28 mouse cellular contexts compared by ENCODE assay signal in the genomic region with DNA sequence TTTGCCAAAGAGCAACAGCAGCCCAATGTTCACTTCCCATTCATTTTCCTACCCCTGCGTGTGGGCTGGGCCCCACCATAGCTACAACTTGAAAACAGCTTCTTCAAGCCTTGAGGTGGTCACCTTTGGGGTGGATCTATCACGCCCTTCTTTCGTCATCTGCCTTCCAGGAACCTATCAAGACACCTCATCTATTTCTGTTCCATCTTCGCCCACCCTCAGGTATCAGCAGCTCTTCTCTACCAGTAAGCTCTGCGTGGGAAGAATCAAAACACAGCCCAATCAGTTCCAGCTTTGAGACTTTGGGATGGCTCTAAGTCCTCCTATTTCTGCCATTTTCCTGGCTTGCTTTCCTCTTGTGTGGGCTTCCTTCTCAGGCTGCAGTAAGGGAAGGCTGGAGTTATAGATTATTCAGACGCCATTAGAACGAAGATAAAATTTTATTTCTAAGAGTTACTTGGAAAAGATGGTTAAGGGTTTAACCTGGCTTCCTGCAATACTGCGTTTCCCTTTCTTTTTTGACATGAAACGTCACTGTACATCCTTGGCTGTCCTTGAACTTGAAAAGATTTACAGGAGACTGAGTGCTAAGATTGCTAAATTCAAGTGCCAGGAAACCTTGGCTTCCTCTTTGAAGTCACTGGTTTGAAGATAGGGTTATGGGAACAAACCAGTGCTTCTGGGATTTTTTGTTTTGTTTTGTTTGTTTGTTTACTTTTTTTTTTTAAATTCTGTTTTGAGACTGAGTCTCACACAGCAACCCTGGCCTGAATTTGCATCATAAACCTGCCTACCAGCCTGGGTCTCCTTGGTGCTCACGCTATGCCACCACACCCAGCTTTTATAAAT. TPM values are rescaled to one million over a fixed set of nuclear protein-coding genes. Genes with fewer than 3 reads are reported as not detected.
DNase-seq lines count a peak whose midpoint lies in the region; ATAC-seq and TF ChIP-seq lines count a peak whose summit lies in the region.
"Had no signal": no experiment of that assay in that cellular context is flagged by ENCODE, and none has a peak within 500 bp of the region (broad histone marks: within the 10 kb centered on the region; RNA-seq: fewer than 3 reads in every experiment).

No protein-coding gene starts in this region.

- no peaks in the 10 kb centered on the region for H3K9me3 ChIP-seq in ES-E14 (ENCODE audit: control insufficient read depth, insufficient read depth, low read depth, low read length)
- H3K9me3 ChIP-seq: embryonic facial prominence, embryonic 12.5 days; embryonic facial prominence, embryonic 15.5 days; heart, embryonic 13.5 days had no signal

- ATAC-seq in frontal cortex, adult (ENCODE audit: low TSS enrichment) = peak; percentile 13; the same call in 1 of the 2 replicates
- ATAC-seq in CD4-positive, CD25-positive, alpha-beta regulatory T cell, adult 4 months = no peak
- ATAC-seq: forebrain, embryonic 14.5 days; forebrain, postnatal 0 days; hindbrain, postnatal 0 days; inflammation-experienced regulatory T-cells, adult 6 months; intestine, embryonic 16.5 days had no signal

- no peaks in the 10 kb centered on the region for H3K36me3 ChIP-seq in ES-E14 (ENCODE audit: control insufficient read depth, insufficient read depth, low read length, poor library complexity, severe bottlenecking)
- H3K36me3 ChIP-seq: embryonic facial prominence, embryonic 12.5 days; embryonic facial prominence, embryonic 15.5 days; heart, embryonic 13.5 days had no signal

- H3K4me1 ChIP-seq in ES-E14 (ENCODE audit: control insufficient read depth in 2 of 2, insufficient read depth in 2 of 2, low read length in 2 of 2, poor library complexity in 1 of 2) = peaks cover 5 to 16% of the 10 kb centered on the region in 2 experiments
- H3K4me1 ChIP-seq: embryonic facial prominence, embryonic 12.5 days; embryonic facial prominence, embryonic 15.5 days; heart, embryonic 13.5 days had no signal

- DNase-seq in frontal cortex, postnatal 14 days (ENCODE audit: low spot score in 2 of 2) = no peak
- DNase-seq in 416B (ENCODE audit: low read depth) (peak; percentile 19), ES-E14 (ENCODE audit: low read depth, low spot score) (no peak)
- DNase-seq in gastrocnemius, postnatal 4 days (ENCODE audit: low spot score in 2 of 2) = no peak
- DNase-seq: adrenal gland, adult 2 months; adrenal gland, postnatal 14 days; B cell, adult 2 months; cerebellum, adult 11 months; cerebellum, adult 2 months; cerebellum, adult 9-11 months; cerebellum, postnatal 25 days; forebrain, postnatal 0 days; gastrocnemius, postnatal 10 days; gastrocnemius, postnatal 36 days; heart, adult 18-20 months; heart, postnatal 14 days; heart, postnatal 4 days; kidney, adult 18-20 months had no signal

- no peak overlapping the region; the same call in 1 of the 2 replicates for H3K9ac ChIP-seq in ES-E14 (ENCODE audit: insufficient read depth, low read depth, low read length, poor library complexity, severe bottlenecking)
- H3K9ac ChIP-seq: embryonic facial prominence, embryonic 12.5 days; embryonic facial prominence, embryonic 15.5 days; forebrain, postnatal 0 days; heart, embryonic 13.5 days; hindbrain, embryonic 14.5 days had no signal

- no peak overlapping the region for H3K4me3 ChIP-seq in ES-E14 (ENCODE audit: insufficient read depth in 1 of 2, low read depth in 1 of 2, low read length in 2 of 2, poor library complexity in 1 of 2, severe bottlenecking in 1 of 2)
- H3K4me3 ChIP-seq: embryonic facial prominence, embryonic 12.5 days; embryonic facial prominence, embryonic 15.5 days; heart, embryonic 13.5 days had no signal

- in situ Hi-C loops in ES-E14 (cut with MboI; ENCODE audit: low sequenced_read_pairs in 2 of 2, unreplicated experiment in 2 of 2) = no loop called here

- peak overlapping the region; percentile 81 for H3K27ac ChIP-seq in ES-E14 (ENCODE audit: insufficient read depth, low read depth, low read length, poor library complexity, severe bottlenecking)
- H3K27ac ChIP-seq: embryonic facial prominence, embryonic 12.5 days; embryonic facial prominence, embryonic 15.5 days; heart, embryonic 13.5 days; hindbrain, embryonic 14.5 days; hindbrain, postnatal 0 days had no signal

TF ChIP-seq in ES-E14, 5 proteins besides CTCF, POLR2A, EP300 and RAD21:
- no peak for TF ChIP-seq HCFC1 (IDR thresholded peaks at IDR 0.05; ENCODE audit: borderline replicate concordance, insufficient read depth, low read length)
- TF ChIP-seq ZNF384 (IDR thresholded peaks at IDR 0.05; ENCODE audit: low read depth, low read length) = 0 out of 2 replicates have a peak, but pooled peaks have one; percentile 43
- no peak for TF ChIP-seq MAFK (IDR thresholded peaks at IDR 0.05; ENCODE audit: insufficient read depth, low read depth, low read length)
- TF ChIP-seq CHD2 (IDR thresholded peaks at IDR 0.05; ENCODE audit: low read depth, low read length) = no peak
- no peak for TF ChIP-seq ZC3H11A (IDR thresholded peaks at IDR 0.05; ENCODE audit: borderline replicate concordance, low read depth, low read length)

RNA-seq across cellular contexts. Expression of a gene that starts 56.5 kb away (rescaled TPM):
- total RNA-seq in ES-E14 (2012; rRNA removed) = 23.2 and 34.7 TPM in 2 replicates
- 10 to 100 TPM; 20.0 to 23.8 TPM for total RNA-seq in gastrocnemius, postnatal 4 days (2021)
- polyA plus RNA-seq in CD4-positive, CD25-positive, alpha-beta regulatory T cell, adult 4 months (2017; shearing (Covaris generic)) = under 1 TPM in 1 of 2 experiments, not detected in 1; 0.11 TPM
- polyA plus RNA-seq: inflammation-experienced regulatory T-cells, adult 6 months had no signal
